Mouse (Mus musculus) CH12F3 (cell line): ENCODE measurements around the gene Ctsq.
"Not testable (repeated sequence)": the region's sequence is repeated elsewhere in the genome, so short reads cannot be mapped to it uniquely, and the experiment has no call there.

Source experiments
- in situ Hi-C: fragments of 300-500 bp; cut with MboI; formaldehyde crosslinking; loops from 2 replicates; pipeline ENCODE4 v1.14.3; 2020; ENCODE audit warnings: low sequenced_read_pairs

The Ctsq gene

GRCm38 (mm10) chr13:61040531-61040930 lies at the start of gene Ctsq:
Gene Ctsq (minus strand): TSS chr13:61040631.
- in situ Hi-C loops: no loop called here

- in situ Hi-C loops: no loop called here
Measured at GRCm38 (mm10) chr13:61022785-61023184, 17.6 kb downstream of the Ctsq start.

GRCm38 (mm10) chr13:61021844-61022243 lies 18.6 kb downstream of the Ctsq start:
- in situ Hi-C loops: no loop called here

- in situ Hi-C loops: no loop called here
Measured at GRCm38 (mm10) chr13:61010171-61010570, 30.3 kb downstream of the Ctsq start.

- in situ Hi-C loops: no loop called here
Measured at GRCm38 (mm10) chr13:61005859-61006258, 34.6 kb downstream of the Ctsq start, which contains the start of gene Ctsj. Gene Ctsj (minus strand): TSS chr13:61005959.

GRCm38 (mm10) chr13:60997600-60997999 lies 42.8 kb downstream of the Ctsq start:
- in situ Hi-C loops: no loop called here

GRCm38 (mm10) chr13:60986915-60987314 lies 53.5 kb downstream of the Ctsq start:
- in situ Hi-C loops: not testable (repeated sequence)
